Mouse (Mus musculus): ENCODE results near the gene Il2rb. TPM values are rescaled to one million over a fixed set of nuclear protein-coding genes. Genes with fewer than 3 reads are reported as not detected.

Gene Il2rb
- total RNA-seq, 2 experiments from 2014 or later = 0.39 to 0.54 TPM

DNA sequence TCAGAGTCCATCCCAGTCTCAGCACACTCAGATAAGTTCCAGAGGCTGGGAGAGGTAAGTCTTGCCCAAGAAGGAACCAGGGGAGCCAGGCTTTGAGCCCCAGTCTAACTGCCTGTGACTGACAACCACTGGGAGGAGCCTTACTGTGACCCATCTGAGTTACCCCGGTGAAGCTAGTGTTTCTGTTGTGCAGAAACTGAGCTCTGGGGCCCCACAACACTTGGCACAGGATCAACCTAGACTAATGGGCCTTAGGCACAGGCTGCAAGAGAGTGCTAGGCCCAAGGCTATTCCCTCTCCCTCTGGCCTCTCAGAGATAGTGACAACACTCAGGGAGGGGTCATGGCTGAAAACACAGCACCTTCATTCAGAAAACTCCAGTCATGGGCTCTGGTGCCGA lies 43.9 kb downstream of the Il2rb start:
- intact Hi-C loops (cut with DNase I) = no loop called here
- no peak for DNase-seq

DNA sequence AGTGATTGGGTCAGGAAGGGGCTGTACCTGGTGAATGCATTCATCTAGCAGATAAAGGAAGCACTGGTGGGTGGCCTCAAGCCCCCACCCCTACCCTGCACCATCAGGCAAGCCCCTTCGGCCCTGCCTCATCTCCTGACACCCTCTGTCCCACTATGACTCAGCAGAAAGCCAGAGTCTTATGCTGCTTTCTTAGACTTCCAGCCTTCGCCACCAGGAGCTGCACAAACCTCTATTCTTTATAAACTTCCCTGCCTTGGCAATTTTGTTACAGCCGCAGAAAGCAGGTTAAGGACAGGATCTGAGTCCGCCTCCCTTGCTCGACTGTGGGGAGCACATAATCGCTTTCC lies 44.7 kb downstream of the Il2rb start:
- no peak for DNase-seq
- intact Hi-C loops (cut with DNase I) = no loop called here

DNA sequence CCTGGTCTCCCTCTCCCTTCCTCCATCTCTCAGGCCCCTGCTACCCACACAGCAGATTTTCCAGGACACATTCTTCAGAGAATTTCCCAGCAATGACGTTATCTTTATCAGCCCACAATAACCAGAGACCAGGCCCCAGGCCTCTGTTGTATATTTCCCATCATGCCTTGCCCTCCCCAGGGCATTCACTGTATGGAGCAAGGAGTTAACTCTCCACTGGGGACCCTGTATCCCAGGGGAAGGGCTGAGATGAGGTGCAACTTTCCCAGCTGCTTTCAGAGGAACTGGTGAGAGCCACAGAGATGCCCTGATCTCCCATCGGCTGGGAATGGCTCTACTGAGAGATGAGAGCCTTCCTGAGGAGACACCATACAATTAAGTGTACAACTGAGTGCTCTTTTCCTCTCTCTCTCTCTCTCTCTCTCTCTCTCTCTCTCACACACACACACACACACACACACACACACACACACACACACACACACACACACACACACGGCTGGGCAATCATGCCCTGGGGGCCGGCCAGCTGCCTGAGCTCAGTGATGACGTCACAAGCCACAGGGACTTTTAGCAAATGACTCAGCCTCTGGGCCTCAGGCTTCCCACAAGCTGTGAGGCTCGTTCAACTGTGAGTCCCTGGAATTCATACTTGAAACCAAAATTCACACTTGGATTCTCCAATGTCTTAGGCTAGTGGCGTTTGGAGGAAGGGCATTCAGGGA lies 45.2 kb downstream of the Il2rb start:
- intact Hi-C loops (cut with DNase I) = loop anchor here (1.0 to 5.0 kb wide), 3 partner anchors 62 to 131 kb away; no protein-coding TSS in a partner anchor
- peak; percentile 45 to 55 for DNase-seq

DNA sequence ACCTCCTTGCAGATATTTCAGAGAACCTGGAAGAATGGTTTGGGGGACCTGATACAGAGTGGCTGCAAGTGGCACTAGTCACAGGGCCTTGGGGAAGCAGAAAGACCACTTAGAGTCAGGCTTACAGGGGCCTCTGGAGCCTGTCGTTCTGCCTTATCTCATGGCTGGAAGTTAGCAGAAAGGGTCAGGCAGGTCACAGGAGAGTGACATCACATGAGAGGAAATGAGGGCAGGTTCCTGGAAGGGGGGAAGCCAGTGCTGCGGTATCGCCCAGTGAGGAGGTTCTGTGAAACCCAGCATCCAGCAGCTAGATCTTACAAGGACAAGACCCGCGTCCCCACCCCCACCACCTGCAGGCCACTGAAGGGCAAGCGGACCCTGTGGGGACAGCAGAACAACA lies 45.9 kb downstream of the Il2rb start:
- intact Hi-C loops (cut with DNase I) = loop anchor here (1.0 to 5.0 kb wide), 3 partner anchors 63 to 132 kb away; no protein-coding TSS in a partner anchor

DNA sequence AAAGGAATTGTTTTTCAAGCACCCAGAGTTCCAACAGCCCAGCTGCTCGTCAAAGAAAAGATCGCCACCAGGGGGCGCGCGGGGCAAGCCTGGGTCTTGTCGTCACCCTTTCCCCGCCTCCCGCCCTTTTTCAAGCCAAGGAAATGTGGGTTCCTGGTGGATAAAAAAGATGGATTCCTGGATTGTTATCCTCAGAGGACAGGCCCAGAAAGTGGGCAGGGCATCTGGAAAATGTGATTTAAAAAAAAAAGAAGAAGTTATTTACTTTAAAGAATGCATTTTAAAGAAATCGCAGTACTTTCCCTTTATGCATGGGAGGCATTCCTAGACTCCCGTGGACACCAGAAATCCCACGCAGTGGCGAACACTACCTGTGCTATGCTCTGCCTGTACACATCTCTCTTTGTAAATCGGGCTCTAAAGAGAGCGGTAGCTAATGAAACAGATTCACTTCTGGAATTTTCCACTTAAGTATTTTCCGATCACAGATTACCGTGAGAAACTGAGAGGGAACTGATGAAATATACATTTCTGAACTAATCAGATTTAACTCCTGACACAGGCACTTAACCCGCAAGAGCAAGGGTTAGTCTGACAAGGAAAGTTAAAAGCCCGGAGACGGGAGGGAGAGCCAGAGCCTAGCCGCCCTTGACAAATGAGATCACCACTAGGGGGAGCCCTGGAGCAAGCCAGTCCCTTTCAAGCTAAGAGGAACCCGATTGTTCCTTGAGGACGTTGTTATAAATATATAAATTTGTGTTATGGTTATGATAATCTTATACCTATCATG lies 47.1 kb downstream of the Il2rb start:
- peak; percentile 95 to 99 for DNase-seq
- intact Hi-C loops (cut with DNase I) = loop anchor here (2.0 to 5.0 kb wide), 2 partner anchors 64 to 133 kb away; no protein-coding TSS in a partner anchor

More for the DNA sequence above, 45.9 kb downstream of the Il2rb start:
- no peak for DNase-seq

DNA sequence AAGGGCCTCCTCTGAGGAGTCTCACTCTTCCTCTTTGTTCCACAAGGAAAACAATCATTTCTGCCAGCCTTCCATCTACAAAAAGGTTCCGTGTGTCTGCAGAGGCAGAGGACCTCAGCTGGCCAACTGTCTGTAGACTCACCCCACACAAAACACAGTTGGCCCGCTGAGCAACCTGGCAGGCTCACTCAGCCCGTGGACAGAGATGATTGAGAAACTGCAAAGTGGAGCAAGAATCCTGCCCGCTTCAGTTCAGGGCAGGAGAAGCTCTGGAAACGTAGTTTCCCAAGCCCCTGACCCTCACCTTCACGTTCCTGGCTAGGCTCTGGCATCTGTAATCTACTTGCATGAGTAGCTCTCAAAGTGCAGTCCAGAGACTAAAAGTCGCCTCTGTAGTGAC lies 48.0 kb downstream of the Il2rb start:
- intact Hi-C loops (cut with DNase I) = loop anchor here (5.0 kb wide), 1 partner anchor 65 kb away; no protein-coding TSS in a partner anchor
- DNase-seq = peak in 1 of 2 experiments; percentile 23

DNA sequence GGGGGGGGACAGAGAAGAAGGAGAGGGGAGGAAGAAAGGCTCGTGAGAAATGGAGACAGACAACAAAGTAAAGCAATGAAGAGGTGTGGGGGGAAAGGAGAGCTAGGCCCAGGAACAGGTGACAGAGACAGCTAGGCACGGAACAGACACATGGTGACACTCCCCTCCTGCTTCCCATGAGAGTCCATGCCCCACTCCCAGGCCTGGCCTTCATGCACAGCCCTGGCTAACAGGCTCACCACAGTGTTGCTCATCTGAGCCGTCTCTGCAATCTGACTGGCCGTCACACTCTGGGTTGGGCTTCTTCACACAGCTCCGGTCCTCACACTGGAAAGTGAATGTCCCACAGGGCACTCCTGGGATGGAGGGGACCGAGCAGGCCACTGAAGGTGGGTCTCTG lies 51.2 kb downstream of the Il2rb start:
- intact Hi-C loops (cut with DNase I) = no loop called here
- no peak for DNase-seq

DNA sequence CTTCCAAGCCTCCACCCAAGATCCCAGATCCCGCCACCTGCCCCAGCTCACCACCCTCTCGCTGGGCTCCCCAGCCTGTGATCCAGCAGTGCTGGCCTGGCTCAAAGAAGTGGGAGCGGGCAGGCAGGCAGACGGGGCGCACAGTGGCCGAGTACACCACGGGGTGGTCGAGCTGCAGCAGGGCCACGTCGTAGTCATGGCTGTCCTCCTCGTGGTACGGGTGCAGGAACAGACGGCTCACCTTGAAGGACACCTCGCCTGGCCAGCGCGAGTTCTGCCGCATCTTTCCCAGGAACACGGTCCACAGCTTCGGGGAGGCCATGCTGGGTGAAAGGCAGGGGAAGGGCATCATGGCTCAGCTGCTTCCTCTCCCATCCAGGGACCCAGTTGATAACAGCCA lies 52.8 kb downstream of the Il2rb start:
- DNase-seq = no peak
- intact Hi-C loops (cut with DNase I) = no loop called here

DNA sequence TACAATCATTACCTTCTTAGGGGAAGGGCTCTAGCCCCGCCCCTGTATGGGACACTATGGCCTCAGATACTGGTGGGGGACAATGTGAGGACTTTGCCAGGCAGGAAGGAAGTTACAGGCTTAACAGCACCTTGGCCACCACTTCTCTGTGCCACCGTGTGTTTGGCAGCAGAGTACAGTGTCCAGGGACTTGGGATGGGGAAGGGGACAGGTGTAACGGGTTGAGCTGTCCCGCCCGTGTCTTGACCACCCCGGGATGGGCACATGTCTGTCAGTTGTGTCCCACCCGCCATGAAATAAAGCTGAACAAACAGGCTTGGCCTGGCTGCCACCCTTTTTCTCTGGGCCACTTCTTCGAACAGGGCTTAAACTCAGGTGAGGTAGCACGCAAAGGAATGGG lies 56.1 kb downstream of the Il2rb start:
- intact Hi-C loops (cut with DNase I) = loop anchor here (5.0 kb wide), 1 partner anchor 182 kb away; no protein-coding TSS in a partner anchor
- no peak for DNase-seq

DNA sequence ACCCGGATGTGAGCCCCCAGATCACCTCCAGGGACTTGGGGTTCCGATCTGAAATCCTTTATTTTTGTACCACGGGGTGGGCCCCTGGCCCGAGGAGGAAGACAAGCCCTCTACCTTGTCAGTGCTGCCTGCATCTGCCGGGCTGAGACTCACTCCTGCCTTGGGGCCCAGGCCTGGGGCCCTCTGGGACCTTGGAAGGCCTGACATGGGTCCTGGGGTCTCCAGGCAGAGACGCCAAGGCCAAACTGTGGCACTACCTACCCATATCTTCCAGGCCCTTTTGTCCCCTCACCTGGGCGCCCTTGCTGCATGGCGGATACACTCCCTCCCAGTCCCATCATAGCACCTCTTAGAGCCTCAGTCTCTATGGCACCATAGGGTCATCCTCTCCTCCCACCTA lies 56.6 kb downstream of the Il2rb start:
- intact Hi-C loops (cut with DNase I) = loop anchor here (5.0 kb wide), 1 partner anchor 181 kb away; no protein-coding TSS in a partner anchor
- no peak for DNase-seq

DNA sequence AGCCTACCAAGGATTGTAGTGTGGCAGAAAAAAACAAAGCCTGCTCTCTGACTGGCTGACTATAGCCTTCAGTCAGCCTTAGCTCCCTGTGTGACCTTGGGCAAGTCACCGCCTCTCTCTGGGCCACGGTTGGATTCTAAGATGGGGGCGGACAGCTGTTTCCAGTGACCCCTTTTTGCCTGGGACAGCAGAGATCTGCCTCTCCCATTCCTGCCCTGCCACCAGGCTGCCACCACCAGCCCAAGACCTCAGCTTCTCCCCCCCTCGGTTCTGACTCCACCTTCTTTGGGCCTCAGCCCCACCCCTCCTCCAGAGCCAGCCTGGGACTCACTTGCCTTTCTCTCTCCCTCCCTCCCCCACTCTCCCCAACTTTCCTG lies 57.1 kb downstream of the Il2rb start:
- no peak for DNase-seq
- intact Hi-C loops (cut with DNase I) = loop anchor here (5.0 kb wide), 1 partner anchor 181 kb away; no protein-coding TSS in a partner anchor

DNA sequence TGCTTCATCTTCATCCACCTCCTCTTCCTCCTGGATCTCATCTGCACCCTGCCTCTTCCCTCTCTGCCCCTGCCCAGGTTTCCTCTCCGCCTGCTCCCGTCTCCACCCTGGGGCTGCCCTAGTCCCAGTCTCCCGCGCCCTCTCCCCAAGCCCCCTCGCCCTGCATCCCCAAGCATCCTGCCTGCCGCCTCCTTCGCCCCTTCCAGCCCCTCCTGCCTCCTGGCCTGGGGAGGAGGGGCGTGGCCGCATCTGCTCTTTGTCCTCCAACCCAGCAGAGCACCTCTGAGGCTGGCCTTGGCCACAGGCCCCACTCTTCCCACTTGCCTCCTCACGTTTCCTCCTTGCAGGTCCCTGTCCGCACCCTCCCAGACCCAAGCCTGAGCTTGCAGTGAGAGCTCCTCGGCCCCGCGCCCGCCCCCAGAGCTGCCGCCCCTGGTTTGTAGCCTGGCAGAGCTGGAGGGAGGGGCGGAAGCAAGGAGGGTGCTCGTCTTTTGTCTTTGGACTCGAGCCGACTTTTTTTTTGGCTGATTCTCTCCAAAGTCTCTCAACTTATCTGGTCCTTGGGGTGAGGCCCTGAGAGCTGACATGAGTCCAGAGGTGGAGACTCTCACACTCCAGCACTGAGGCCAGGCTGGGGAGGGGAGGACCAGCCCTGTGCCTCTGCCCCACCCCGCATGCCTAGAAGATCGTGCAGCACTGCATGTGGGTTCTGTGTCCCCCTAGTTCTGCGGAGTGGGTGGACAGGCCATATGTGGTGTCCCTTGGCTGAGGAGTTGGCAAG lies 57.6 kb downstream of the Il2rb start:
- intact Hi-C loops (cut with DNase I) = loop anchor here (5.0 kb wide), 1 partner anchor 180 kb away; no protein-coding TSS in a partner anchor
- DNase-seq = peak; percentile 59 to 71

DNA sequence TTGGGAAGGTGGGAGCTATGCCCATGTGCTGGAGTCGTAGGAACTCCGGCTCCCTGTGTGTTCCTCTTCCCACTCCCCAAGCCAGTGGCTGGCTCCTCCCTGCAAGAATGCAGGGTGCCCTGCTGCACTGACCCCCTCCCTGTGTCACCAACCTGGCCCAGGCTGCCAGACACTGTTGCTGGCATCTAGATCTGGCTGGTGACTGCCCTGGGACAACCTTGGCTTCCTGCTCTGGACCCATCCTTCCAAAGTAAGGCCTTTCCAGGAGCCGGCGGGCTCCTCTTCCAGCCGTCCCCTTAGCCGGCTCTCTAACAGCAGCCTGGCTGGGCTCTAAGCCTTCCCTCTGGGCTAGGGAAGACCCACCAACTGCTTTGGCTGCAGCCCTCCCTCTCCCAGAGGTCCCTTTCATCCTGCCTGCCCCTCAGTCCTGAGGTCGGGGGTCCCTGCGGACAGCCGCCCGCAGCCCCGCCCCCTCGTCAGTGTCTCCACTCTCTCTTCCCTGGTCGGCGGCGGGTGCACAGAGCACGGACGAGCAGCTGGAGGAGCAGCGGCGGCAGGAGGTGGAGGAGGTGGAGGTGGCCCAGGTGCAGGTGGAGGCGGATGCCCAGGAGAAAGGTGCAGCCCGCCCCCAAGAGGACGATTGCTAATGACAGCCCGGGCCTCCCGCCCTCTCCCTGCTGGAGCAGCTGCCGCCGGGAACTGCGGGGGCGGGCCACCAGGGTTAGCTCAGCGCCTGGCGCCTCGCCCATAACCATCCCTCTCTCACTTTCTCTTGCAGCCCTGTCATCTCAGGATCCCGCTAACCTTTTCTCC lies 58.5 kb downstream of the Il2rb start:
- intact Hi-C loops (cut with DNase I) = loop anchor here (5.0 kb wide), 1 partner anchor 179 kb away; no protein-coding TSS in a partner anchor

DNA sequence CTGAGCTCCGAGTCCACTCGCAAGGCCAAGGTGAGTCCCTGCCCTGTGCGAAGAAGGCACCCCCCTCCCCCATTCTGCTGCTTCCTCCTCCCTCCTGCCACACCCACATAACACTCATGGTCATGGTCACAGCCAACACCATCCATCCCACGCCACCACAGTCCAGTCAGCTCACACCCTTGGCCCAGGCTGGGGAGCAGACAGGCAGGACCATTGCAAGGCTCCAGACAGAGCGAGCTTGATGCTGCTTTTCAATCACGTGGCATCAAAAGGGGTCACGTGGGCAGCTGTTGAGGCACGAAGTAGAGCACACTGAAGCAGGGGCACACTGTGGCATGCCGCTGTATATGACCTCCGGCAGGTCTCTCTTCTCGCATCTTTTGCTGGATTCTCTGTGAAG lies 59.4 kb downstream of the Il2rb start:
- DNase-seq = no peak
- intact Hi-C loops (cut with DNase I) = loop anchor here (5.0 kb wide), 1 partner anchor 178 kb away; no protein-coding TSS in a partner anchor

More for the DNA sequence above, 58.5 kb downstream of the Il2rb start:
- DNase-seq = peak; percentile 83

DNA sequence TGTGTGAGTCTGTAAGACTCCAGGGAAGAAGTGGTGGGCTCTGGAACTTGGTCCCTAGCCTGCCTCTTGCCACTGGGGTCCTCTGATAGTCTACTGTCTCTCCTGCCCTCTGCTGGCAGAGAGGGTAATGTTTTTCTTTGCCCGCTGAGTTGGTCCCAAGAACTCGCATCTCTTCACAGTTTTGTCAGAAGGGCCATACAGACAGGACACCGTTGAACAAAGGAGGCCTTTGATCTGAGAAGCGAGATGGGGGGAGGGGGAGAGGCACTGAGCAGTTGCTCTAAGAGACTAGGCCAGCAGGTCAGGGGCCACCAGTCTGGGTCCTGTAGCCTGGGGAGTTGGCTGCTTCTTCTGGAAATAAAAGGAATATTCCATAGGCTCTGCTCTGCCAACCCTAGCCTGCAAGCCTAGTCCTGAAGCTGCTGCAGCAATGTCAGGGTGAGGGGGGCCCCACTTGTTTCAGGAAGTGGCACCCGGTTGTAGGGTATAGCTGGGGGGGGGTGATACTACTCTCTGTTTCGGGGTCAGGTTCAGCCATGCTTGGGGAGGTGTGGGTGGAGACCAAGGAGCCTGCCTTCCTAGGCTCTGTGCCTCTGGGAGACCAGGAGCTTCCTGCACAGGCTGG lies 60.1 kb downstream of the Il2rb start:
- intact Hi-C loops (cut with DNase I) = loop anchor here (5.0 kb wide), 1 partner anchor 178 kb away; no protein-coding TSS in a partner anchor
- no peak for DNase-seq

DNA sequence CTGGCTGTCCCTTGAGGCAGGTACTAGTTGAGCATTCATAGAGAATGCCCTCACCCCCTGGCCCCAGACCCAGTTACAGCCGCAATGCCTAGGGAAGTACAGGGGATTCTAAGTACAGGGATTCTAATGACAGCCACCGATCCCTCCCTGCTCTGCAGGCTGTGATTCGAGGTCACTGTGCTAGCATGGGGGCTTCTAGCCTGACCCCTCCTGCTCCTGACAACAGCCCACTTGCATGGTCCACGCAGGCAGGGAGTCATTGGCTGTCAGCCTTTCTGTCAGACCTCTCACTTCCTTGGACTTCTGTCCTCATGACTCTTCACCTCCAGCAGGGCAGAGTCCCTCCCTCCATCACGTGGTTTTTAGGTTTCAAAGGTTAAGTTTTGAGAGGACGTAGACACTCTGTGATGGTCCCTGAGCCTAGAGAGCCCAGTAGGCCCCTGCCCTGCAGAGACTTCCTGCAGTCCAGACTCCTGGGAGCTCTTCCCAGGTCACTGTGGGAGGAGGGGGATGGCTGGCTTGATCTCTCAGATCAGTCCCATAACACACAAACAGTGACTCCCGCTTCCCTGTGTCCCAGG lies 63.4 kb downstream of the Il2rb start:
- intact Hi-C loops (cut with DNase I) = no loop called here
- no peak for DNase-seq

DNA sequence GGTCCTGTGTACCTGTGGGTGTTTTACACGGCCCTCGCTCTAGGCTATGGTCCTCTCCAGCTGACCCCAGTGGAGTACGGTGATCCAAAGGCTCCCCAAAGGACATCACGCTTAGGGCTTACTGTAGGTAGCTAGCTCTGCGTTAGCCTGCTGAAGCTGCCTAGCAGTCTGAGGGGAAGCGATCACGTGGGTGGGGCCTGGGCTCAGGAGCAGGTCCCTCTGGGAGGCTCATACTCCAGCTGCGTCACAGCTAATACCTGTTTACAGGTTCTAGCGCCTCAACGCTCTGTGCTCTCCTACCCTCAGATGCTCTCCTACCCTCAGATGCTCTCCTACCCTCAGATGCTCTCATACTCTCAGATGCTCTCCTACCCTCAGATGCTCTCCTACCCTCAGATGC lies 64.2 kb downstream of the Il2rb start:
- intact Hi-C loops (cut with DNase I) = no loop called here
- DNase-seq = no peak

DNA sequence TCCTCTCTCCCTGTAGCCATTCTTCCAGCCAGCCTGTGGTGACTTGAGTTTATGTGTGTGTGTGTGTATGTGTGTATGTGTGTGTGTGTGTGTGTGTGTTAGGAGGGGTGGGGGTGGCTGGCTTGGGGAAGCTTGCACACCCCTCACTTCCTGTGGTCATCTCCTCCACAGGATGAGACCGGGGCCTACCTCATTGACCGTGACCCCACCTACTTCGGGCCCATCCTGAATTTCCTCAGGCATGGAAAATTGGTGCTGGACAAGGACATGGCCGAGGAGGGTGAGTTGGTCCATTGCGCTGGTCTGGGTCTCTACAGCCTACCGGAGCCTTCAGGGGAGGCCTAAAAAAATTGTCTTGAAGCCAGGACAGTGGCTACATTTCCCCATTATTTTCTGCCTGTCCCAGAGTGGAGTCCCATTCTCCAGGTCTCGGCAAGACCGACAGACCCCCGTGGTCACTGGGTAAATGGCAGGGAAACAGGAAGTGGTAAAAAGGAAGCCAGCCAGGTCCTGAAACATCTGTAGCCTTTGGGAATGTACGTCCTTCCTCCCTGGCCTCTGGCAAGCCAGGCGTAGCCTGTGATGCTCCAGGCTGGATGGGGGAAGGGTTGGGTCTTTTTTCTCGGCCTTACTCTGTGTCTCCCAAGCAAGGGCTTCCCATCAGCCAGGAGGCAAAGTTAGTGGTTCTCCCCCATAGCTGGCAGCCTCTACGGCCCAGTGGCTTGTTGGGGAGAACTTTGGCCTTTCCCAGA lies 65.0 kb downstream of the Il2rb start:
- DNase-seq = peak; percentile 27 to 42
- intact Hi-C loops (cut with DNase I) = loop anchor here (2.0 to 5.0 kb wide), 2 partner anchors 23 to 258 kb away; partner anchors contain the start of genes Ift27 and Mpst
